Mouse (Mus musculus): ENCODE data around the gene Nlgn3. TPM values are rescaled to one million over a fixed set of nuclear protein-coding genes. Genes with fewer than 3 reads are reported as not detected.
A peak's percentile ranks its signal among the peaks of the same experiment; 100 is the strongest.
"Not testable (repeated sequence)": the region's sequence is repeated elsewhere in the genome, so short reads cannot be mapped to it uniquely, and the experiment has no call there.

Nlgn3 gene
- total RNA-seq, 2 experiments from 2014 or later = 0.08 to 0.15 TPM

GRCm38 (mm10) chrX:101299473-101300426 lies 782 bp downstream of the Nlgn3 start:
- intact Hi-C loops (cut with DNase I) = no loop called here
- DNase-seq = no peak

- intact Hi-C loops (cut with DNase I) = no loop called here
- DNase-seq = no peak
These were observed 1.6 kb downstream of the Nlgn3 start for GRCm38 (mm10) chrX:101300427-101301030.

- intact Hi-C loops (cut with DNase I) = no loop called here
These were observed 2.7 kb downstream of the Nlgn3 start for GRCm38 (mm10) chrX:101301654-101302053.

GRCm38 (mm10) chrX:101304646-101305045 lies 5.7 kb downstream of the Nlgn3 start:
- DNase-seq = no peak

More at GRCm38 (mm10) chrX:101301654-101302053, 2.7 kb downstream of the Nlgn3 start:
- no peak for DNase-seq

GRCm38 (mm10) chrX:101309299-101309698 lies 10.3 kb downstream of the Nlgn3 start:
- intact Hi-C loops (cut with DNase I) = no loop called here
- DNase-seq = no peak

More at GRCm38 (mm10) chrX:101304646-101305045, 5.7 kb downstream of the Nlgn3 start:
- intact Hi-C loops (cut with DNase I) = no loop called here

GRCm38 (mm10) chrX:101313625-101314359 lies 14.8 kb downstream of the Nlgn3 start:
- intact Hi-C loops (cut with DNase I) = no loop called here
- DNase-seq = no peak

GRCm38 (mm10) chrX:101319775-101320174 lies 20.8 kb downstream of the Nlgn3 start:
- intact Hi-C loops (cut with DNase I) = no loop called here
- DNase-seq = no peak

GRCm38 (mm10) chrX:101325989-101326899 lies 27.3 kb downstream of the Nlgn3 start:
- DNase-seq = no peak
- intact Hi-C loops (cut with DNase I) = no loop called here

GRCm38 (mm10) chrX:101329372-101330028 lies 30.5 kb downstream of the Nlgn3 start:
- DNase-seq = peak; percentile 21 to 34
- intact Hi-C loops (cut with DNase I) = loop anchor here (1.0 to 10.0 kb wide), 2 partner anchors 198 to 555 kb away; no protein-coding TSS in a partner anchor

- no peak for DNase-seq
- intact Hi-C loops (cut with DNase I) = loop anchor here (10.0 kb wide), 1 partner anchor 557 kb away; no protein-coding TSS in a partner anchor
These were observed 33.0 kb downstream of the Nlgn3 start for GRCm38 (mm10) chrX:101332031-101332374.

GRCm38 (mm10) chrX:101332375-101333211 lies 33.6 kb downstream of the Nlgn3 start:
- intact Hi-C loops (cut with DNase I) = loop anchor here (10.0 kb wide), 1 partner anchor 558 kb away; no protein-coding TSS in a partner anchor
- DNase-seq = peak; percentile 71 to 74

- no peak for DNase-seq
- intact Hi-C loops (cut with DNase I) = loop anchor here (10.0 kb wide), 1 partner anchor 560 kb away; no protein-coding TSS in a partner anchor
These were observed 35.6 kb downstream of the Nlgn3 start for GRCm38 (mm10) chrX:101334606-101335005.

GRCm38 (mm10) chrX:101338666-101339065 lies 39.7 kb downstream of the Nlgn3 start:
- DNase-seq = no peak
- intact Hi-C loops (cut with DNase I) = loop anchor here (10.0 kb wide), 1 partner anchor 564 kb away; no protein-coding TSS in a partner anchor

- intact Hi-C loops (cut with DNase I); DNase-seq: not testable (repeated sequence)
These were observed 43.9 kb downstream of the Nlgn3 start for GRCm38 (mm10) chrX:101342837-101343236.

- intact Hi-C loops (cut with DNase I) = no loop called here
- DNase-seq = no peak
These were observed 46.5 kb downstream of the Nlgn3 start for GRCm38 (mm10) chrX:101345456-101345855.

- intact Hi-C loops (cut with DNase I) = no loop called here
- no peak for DNase-seq
These were observed 47.5 kb downstream of the Nlgn3 start for GRCm38 (mm10) chrX:101346475-101346874.

GRCm38 (mm10) chrX:101351188-101351587 lies 52.2 kb downstream of the Nlgn3 start:
- intact Hi-C loops (cut with DNase I) = no loop called here
- DNase-seq = no peak

GRCm38 (mm10) chrX:101358902-101359301 lies 59.9 kb downstream of the Nlgn3 start:
- intact Hi-C loops (cut with DNase I) = not testable (repeated sequence)

More at GRCm38 (mm10) chrX:101358902-101359301, 59.9 kb downstream of the Nlgn3 start:
- not testable (repeated sequence) for DNase-seq

All from gastrocnemius, postnatal 36 days (tissue).